Mouse (Mus musculus): ENCODE data around the gene Dhx33. TPM values are rescaled to one million over a fixed set of nuclear protein-coding genes. Genes with fewer than 3 reads are reported as not detected.
A peak's percentile ranks its signal among the peaks of the same experiment; 100 is the strongest.

The Dhx33 gene
- polyA plus RNA-seq (2015; fragmentation: Nextera tagmentation; extraction: Ambion mirVana): 3.5 and 3.6 TPM in 2 replicates

DNA sequence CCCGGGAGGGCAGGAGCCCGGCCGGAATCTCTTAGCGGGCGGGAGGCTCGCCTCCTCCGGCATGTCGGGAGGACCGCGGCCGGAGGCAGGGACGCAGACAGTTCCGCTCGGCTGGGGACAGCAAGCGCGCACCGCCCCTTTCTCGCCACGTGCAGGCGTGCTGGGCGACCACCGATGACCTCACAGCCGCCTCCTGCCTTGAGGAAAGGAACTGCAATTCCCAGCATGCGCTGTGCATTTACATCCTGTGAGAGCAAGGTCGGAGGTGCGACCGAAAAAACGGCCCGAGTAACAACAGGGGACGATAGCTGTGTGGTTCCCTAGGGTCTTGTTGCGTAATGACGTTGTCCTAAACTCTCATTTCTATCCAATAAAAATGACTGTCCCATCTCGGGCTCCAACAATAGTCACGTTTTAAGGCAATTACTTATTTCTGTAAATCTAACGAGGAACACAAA lies at the start of gene Dhx33:
Gene Dhx33 (minus strand): TSS at position 122 of the 458 bp plus-strand sequence.
- H3K4me1 ChIP-seq (replicated peaks; ENCODE audit: control insufficient read depth, insufficient read depth, low read length): peaks cover 6% of the 10 kb centered on the region
- TF ChIP-seq CTCF (IDR thresholded peaks at IDR 0.05; ENCODE audit: low read depth): peak; percentile 60
- peak within 1 kb of the TSS; percentile 62 for H3K9ac ChIP-seq (ENCODE audit: low read depth, low read length)
- H3K36me3 ChIP-seq (ENCODE audit: control insufficient read depth, insufficient read depth): peaks cover 14% of the 10 kb centered on the region
- peak; percentile 97 for ATAC-seq
- no peaks in the 10 kb centered on the region for H3K9me3 ChIP-seq (ENCODE audit: control insufficient read depth)
- peak within 1 kb of the TSS; percentile 84 for H3K4me2 ChIP-seq (replicated peaks; ENCODE audit: low read depth)
- H3K27ac ChIP-seq (ENCODE audit: low read depth, low read length): peak within 1 kb of the TSS; percentile 50
- H3K4me3 ChIP-seq (ENCODE audit: low read depth, low read length): peak within 1 kb of the TSS; percentile 89
- WGBS: under 1% methylated on average over 35 of the region's 35 CpGs
- H3K27me3 ChIP-seq (replicated peaks; ENCODE audit: control insufficient read depth, insufficient read depth, low read length): no peaks in the 10 kb centered on the region

DNA sequence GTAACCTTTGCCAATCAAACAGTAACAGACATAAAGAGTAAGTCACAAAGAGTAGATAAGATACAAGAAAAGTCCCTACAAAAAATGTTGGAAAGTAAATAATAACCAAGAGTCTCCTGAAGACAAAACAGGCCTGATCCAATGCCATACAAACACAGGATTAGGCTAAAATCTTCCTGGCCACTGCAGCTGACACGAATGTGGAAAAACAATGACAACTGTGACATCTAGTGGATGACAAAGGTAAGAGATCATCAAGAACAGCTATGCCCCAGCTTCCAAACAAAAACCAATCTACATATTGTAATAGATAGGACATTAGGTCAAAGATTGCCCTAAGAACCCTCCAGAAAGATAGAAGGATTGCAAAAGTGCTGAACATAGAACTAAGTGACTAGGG lies 48.3 kb upstream of the Dhx33 start:
- H3K4me2 ChIP-seq (replicated peaks; ENCODE audit: low read depth): no peak overlapping the region
- ATAC-seq: no peak
- no peaks in the 10 kb centered on the region for H3K36me3 ChIP-seq (ENCODE audit: control insufficient read depth, insufficient read depth)
- no peak overlapping the region for H3K27ac ChIP-seq (ENCODE audit: low read depth, low read length)
- 0% methylated on average over 1 of the region's 1 CpGs for WGBS
- TF ChIP-seq CTCF (IDR thresholded peaks at IDR 0.05; ENCODE audit: low read depth): peak; percentile 74
- no peaks in the 10 kb centered on the region for H3K27me3 ChIP-seq (replicated peaks; ENCODE audit: control insufficient read depth, insufficient read depth, low read length)
- no peak overlapping the region for H3K9ac ChIP-seq (ENCODE audit: low read depth, low read length)
- H3K9me3 ChIP-seq (ENCODE audit: control insufficient read depth): no peaks in the 10 kb centered on the region
- no peak overlapping the region for H3K4me3 ChIP-seq (ENCODE audit: low read depth, low read length)
- no peaks in the 10 kb centered on the region for H3K4me1 ChIP-seq (replicated peaks; ENCODE audit: control insufficient read depth, insufficient read depth, low read length)

DNA sequence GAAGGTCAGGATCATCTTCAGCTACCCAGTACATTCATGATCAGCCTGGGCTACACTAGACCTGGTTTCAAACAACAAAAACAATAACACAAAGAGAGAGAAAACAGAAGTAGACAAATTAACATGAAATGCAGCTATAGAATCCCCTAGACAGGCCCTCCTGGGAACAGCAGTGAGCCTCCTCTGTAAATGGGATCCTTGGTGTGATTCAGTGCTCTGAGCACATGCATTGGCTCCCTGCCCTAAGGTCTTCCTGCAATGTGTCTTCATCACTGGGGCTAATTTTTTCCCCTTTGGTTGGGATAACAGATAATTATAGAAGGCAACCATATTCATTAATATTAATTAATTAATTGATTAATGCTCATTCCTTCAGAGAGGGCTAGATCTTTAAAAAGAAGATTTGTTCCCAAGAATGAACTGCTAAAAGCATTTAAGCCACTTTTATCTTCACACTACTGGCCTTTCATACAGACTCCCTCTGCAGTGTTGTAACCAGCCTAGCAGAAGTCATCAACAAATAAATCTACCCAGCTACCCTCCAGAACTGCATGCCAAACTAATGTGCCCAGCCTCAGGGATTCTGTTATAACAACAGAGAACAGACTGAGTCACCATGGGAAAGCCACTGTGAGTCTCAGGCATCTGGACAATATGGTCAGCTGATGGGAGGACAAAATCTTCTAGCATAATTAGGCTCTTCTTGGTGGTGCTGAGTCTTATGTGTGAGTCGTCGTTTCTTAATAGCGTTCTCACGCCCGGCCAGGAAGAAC lies 35.5 kb upstream of the Dhx33 start:
- Histone ChIP-seq H3K4me2 (replicated peaks; ENCODE audit: low read depth) (no peak overlapping the region), H3K27ac (ENCODE audit: low read depth, low read length) (no peak overlapping the region), H3K36me3 (ENCODE audit: control insufficient read depth, insufficient read depth) (no peaks in the 10 kb centered on the region), H3K4me3 (ENCODE audit: low read depth, low read length) (no peak overlapping the region), H3K9ac (ENCODE audit: low read depth, low read length) (no peak overlapping the region), H3K27me3 (replicated peaks; ENCODE audit: control insufficient read depth, insufficient read depth, low read length) (no peaks in the 10 kb centered on the region), H3K4me1 (replicated peaks; ENCODE audit: control insufficient read depth, insufficient read depth, low read length) (no peaks in the 10 kb centered on the region), H3K9me3 (ENCODE audit: control insufficient read depth) (no peaks in the 10 kb centered on the region)
- no peak for ATAC-seq
- WGBS: 94% methylated on average over 5 of the region's 5 CpGs
- TF ChIP-seq CTCF (IDR thresholded peaks at IDR 0.05; ENCODE audit: low read depth): no peak

GRCm38 (mm10) chr11:71033163-71033761 lies 29.0 kb upstream of the Dhx33 start, which contains the start of gene 6330403K07Rik:
Gene 6330403K07Rik (minus strand): TSS chr11:71033513.
- no peak for TF ChIP-seq CTCF (IDR thresholded peaks at IDR 0.05; ENCODE audit: low read depth)
- H3K27me3 ChIP-seq (replicated peaks; ENCODE audit: control insufficient read depth, insufficient read depth, low read length): no peaks in the 10 kb centered on the region
- H3K4me3 ChIP-seq (ENCODE audit: low read depth, low read length): peak within 1 kb of the TSS; percentile 43
- H3K9me3 ChIP-seq (ENCODE audit: control insufficient read depth): no peaks in the 10 kb centered on the region
- H3K9ac ChIP-seq (ENCODE audit: low read depth, low read length): peak within 1 kb of the TSS; percentile 26; the same call in 1 of the 2 replicates
- H3K4me1 ChIP-seq (replicated peaks; ENCODE audit: control insufficient read depth, insufficient read depth, low read length): no peaks in the 10 kb centered on the region; the same call in 1 of the 2 replicates
- H3K36me3 ChIP-seq (ENCODE audit: control insufficient read depth, insufficient read depth): no peaks in the 10 kb centered on the region
- peak within 1 kb of the TSS; percentile 77 for H3K4me2 ChIP-seq (replicated peaks; ENCODE audit: low read depth)
- peak; percentile 65 for ATAC-seq
- WGBS: 2% methylated on average over 28 of the region's 31 CpGs
- no peak within 1 kb of the TSS for H3K27ac ChIP-seq (ENCODE audit: low read depth, low read length)

- H3K4me2 ChIP-seq (replicated peaks; ENCODE audit: low read depth): peak overlapping the region; percentile 77
- WGBS: 12% methylated on average over 26 of the region's 26 CpGs
- ATAC-seq: no peak
- no peak overlapping the region for H3K27ac ChIP-seq (ENCODE audit: low read depth, low read length)
- no peaks in the 10 kb centered on the region for H3K9me3 ChIP-seq (ENCODE audit: control insufficient read depth)
- 0 out of 2 replicates have a peak, but pooled peaks cover under 1% of the 10 kb centered on the region for H3K36me3 ChIP-seq (ENCODE audit: control insufficient read depth, insufficient read depth)
- no peaks in the 10 kb centered on the region for H3K27me3 ChIP-seq (replicated peaks; ENCODE audit: control insufficient read depth, insufficient read depth, low read length)
- H3K9ac ChIP-seq (ENCODE audit: low read depth, low read length): peak overlapping the region; percentile 26; the same call in 1 of the 2 replicates
- H3K4me3 ChIP-seq (ENCODE audit: low read depth, low read length): peak overlapping the region; percentile 43
- no peak for TF ChIP-seq CTCF (IDR thresholded peaks at IDR 0.05; ENCODE audit: low read depth)
- no peaks in the 10 kb centered on the region; the same call in 1 of the 2 replicates for H3K4me1 ChIP-seq (replicated peaks; ENCODE audit: control insufficient read depth, insufficient read depth, low read length)
Measured at GRCm38 (mm10) chr11:71032491-71033162, 28.4 kb upstream of the Dhx33 start.

- Histone ChIP-seq H3K4me1 (replicated peaks; ENCODE audit: control insufficient read depth, insufficient read depth, low read length) (no peaks in the 10 kb centered on the region; the same call in 1 of the 2 replicates), H3K27ac (ENCODE audit: low read depth, low read length) (no peak overlapping the region), H3K36me3 (ENCODE audit: control insufficient read depth, insufficient read depth) (peaks cover 5% of the 10 kb centered on the region; the same call in 1 of the 2 replicates), H3K9me3 (ENCODE audit: control insufficient read depth) (no peaks in the 10 kb centered on the region), H3K9ac (ENCODE audit: low read depth, low read length) (no peak overlapping the region), H3K4me2 (replicated peaks; ENCODE audit: low read depth) (peak overlapping the region; percentile 77; the same call in 1 of the 2 replicates), H3K4me3 (ENCODE audit: low read depth, low read length) (peak overlapping the region; percentile 43; the same call in 1 of the 2 replicates), H3K27me3 (replicated peaks; ENCODE audit: control insufficient read depth, insufficient read depth, low read length) (no peaks in the 10 kb centered on the region)
- no peak for TF ChIP-seq CTCF (IDR thresholded peaks at IDR 0.05; ENCODE audit: low read depth)
- WGBS: 66% methylated on average over 7 of the region's 7 CpGs
- ATAC-seq: no peak
Measured at GRCm38 (mm10) chr11:71032070-71032469, 27.8 kb upstream of the Dhx33 start.

Measured in intestine, postnatal 0 days (tissue).